25 mouse cellular contexts compared by ENCODE assay signal in genomic region chr2:140535832-140536571, GRCm38 (mm10).
DNase-seq lines count a peak whose midpoint lies in the region; ATAC-seq lines count a peak whose summit lies in the region.
"Had no signal": no experiment of that assay in that cellular context is flagged by ENCODE, and none has a peak within 500 bp of the region (broad histone marks: within the 10 kb centered on the region; RNA-seq: fewer than 3 reads in every experiment).

No protein-coding gene starts in this region.

- no peak for ATAC-seq in cerebellum, adult (ENCODE audit: insufficient number of reproducible peaks, low FRiP score, low TSS enrichment)
- peak; percentile 57 for ATAC-seq in lung, embryonic 16.5 days (ENCODE audit: low read depth)
- ATAC-seq: forebrain, embryonic 15.5 days; hindbrain, postnatal 0 days; intestine, embryonic 16.5 days had no signal

- H3K4me2 ChIP-seq in lung, embryonic 16.5 days (ENCODE audit: low read depth, low read length) = no peak overlapping the region
- H3K4me2 ChIP-seq: embryonic facial prominence, embryonic 15.5 days; forebrain, embryonic 15.5 days; heart, embryonic 12.5 days; limb, embryonic 15.5 days; midbrain, embryonic 11.5 days had no signal

- no peaks in the 10 kb centered on the region for H3K27me3 ChIP-seq in lung, embryonic 16.5 days (ENCODE audit: control insufficient read depth, insufficient read depth, low read depth, low read length)
- H3K27me3 ChIP-seq: CH12.LX; embryonic facial prominence, embryonic 15.5 days; forebrain, embryonic 15.5 days; heart, embryonic 12.5 days; limb, embryonic 15.5 days had no signal

- H3K9ac ChIP-seq in lung, embryonic 16.5 days (ENCODE audit: low read length) = no peak overlapping the region
- H3K9ac ChIP-seq: embryonic facial prominence, embryonic 15.5 days; forebrain, embryonic 15.5 days; heart, embryonic 12.5 days; limb, embryonic 15.5 days had no signal

- H3K9me3 ChIP-seq in lung, embryonic 16.5 days (ENCODE audit: control insufficient read depth, low read length) = no peaks in the 10 kb centered on the region
- H3K9me3 ChIP-seq: embryonic facial prominence, embryonic 15.5 days; forebrain, embryonic 15.5 days; G1E; heart, embryonic 12.5 days; limb, embryonic 15.5 days had no signal

- WGBS in lung, embryonic 16.5 days = 67% methylated on average over 5 of the region's 5 CpGs

- no peaks in the 10 kb centered on the region for H3K36me3 ChIP-seq in lung, embryonic 16.5 days (ENCODE audit: control insufficient read depth, insufficient read depth, low read length)
- H3K36me3 ChIP-seq: embryonic facial prominence, embryonic 15.5 days; forebrain, embryonic 15.5 days; G1E; heart, embryonic 12.5 days; limb, embryonic 15.5 days had no signal

- H3K4me3 ChIP-seq in lung, embryonic 16.5 days (ENCODE audit: low read length) = no peak overlapping the region
- H3K4me3 ChIP-seq: embryonic facial prominence, embryonic 15.5 days; forebrain, embryonic 15.5 days; heart, embryonic 12.5 days; limb, embryonic 15.5 days had no signal

- no peak overlapping the region for H3K27ac ChIP-seq in lung, embryonic 16.5 days (ENCODE audit: low read length)
- H3K27ac ChIP-seq: embryonic facial prominence, embryonic 15.5 days; forebrain, embryonic 15.5 days; hindbrain, postnatal 0 days; limb, embryonic 15.5 days had no signal

- peak; percentile 4 to 18 for DNase-seq in cerebellum, postnatal 10 days
- DNase-seq in lung, postnatal 25 days (ENCODE audit: low spot score) = no peak
- peak; percentile 44 for DNase-seq in adipocyte (ENCODE audit: low spot score)
- DNase-seq in lung, postnatal 14 days = peak; percentile 13
- no peak for DNase-seq in layer of hippocampus, adult 8-10 months (ENCODE audit: low spot score in 2 of 2)
- DNase-seq: B cell, adult 2 months; cerebellum, adult 9-10 months; gastrocnemius, postnatal 14 days; heart, adult 18-20 months; heart, postnatal 10 days; kidney, adult 9 months; right cerebral cortex, postnatal 14 days; thymus, adult 18-20 months; thymus, postnatal 4 days had no signal

- peaks cover 4% of the 10 kb centered on the region; the same call in 1 of the 2 replicates for H3K4me1 ChIP-seq in lung, embryonic 16.5 days (replicated peaks; ENCODE audit: control insufficient read depth, insufficient read depth, low read length)
- H3K4me1 ChIP-seq: embryonic facial prominence, embryonic 15.5 days; heart, embryonic 12.5 days; limb, embryonic 15.5 days had no signal

Comparison
In these comparisons a context has a peak if more than half of its experiments do, and no peak if none do; other contexts are left out.
1. DNase-seq: peak in cerebellum, postnatal 10 days (2 of 2), adipocyte (single experiment) and lung, postnatal 14 days (single experiment); none in lung, postnatal 25 days (single experiment) and layer of hippocampus, adult 8-10 months (0 of 2).